Mouse (Mus musculus) adrenal gland, postnatal 36 days (tissue): ENCODE results near the gene Zfyve16. TPM values are rescaled to one million over a fixed set of nuclear protein-coding genes. Genes with fewer than 3 reads are reported as not detected.

Experiments used
- DNase-seq, 2 experiments: peaks; one replicate each; pipeline ENCODE4 v3.0.0; 2021; ENCODE audit warnings: mixed read lengths in 1 of 2
- total RNA-seq, 2 experiments: library from RNA; stranded (reverse); gene quantifications; 2 replicates each; pipeline ENCODE4 v1.2.3; 2021

The Zfyve16 gene
- total RNA-seq, 2 experiments from 2014 or later: 28.3 to 28.5 TPM

GRCm38 (mm10) chr13:92469381-92469780 lies 61.3 kb downstream of the Zfyve16 start:
- DNase-seq: no peak

GRCm38 (mm10) chr13:92467891-92468290 lies 62.8 kb downstream of the Zfyve16 start:
- DNase-seq: no peak

- no peak for DNase-seq
Observed at GRCm38 (mm10) chr13:92464698-92465097, 66.0 kb downstream of the Zfyve16 start.

GRCm38 (mm10) chr13:92446872-92447271 lies 83.8 kb downstream of the Zfyve16 start:
- no peak for DNase-seq

- no peak for DNase-seq
Observed at GRCm38 (mm10) chr13:92440286-92440685, 90.4 kb downstream of the Zfyve16 start.

- no peak for DNase-seq
Observed at GRCm38 (mm10) chr13:92438656-92439055, 92.0 kb downstream of the Zfyve16 start.

Other genes with a start within 250 kb of the Zfyve16 start
- gene Gm20379, start 224.9 kb downstream of the Zfyve16 start, total RNA-seq: not detected
- gene Dhfr, start 176.1 kb downstream of the Zfyve16 start, total RNA-seq: 1 to 10 TPM; 2.5 to 4.1 TPM
- gene Msh3, start 175.9 kb downstream of the Zfyve16 start, total RNA-seq: 10 to 100 TPM; 15.7 to 26.2 TPM
- gene Ankrd34b, start 105.0 kb downstream of the Zfyve16 start, total RNA-seq: 1 to 10 TPM in 1 of 2 experiments, under 1 TPM in 1; 0.69 to 1.3 TPM
- gene Fam151b, start 46.9 kb downstream of the Zfyve16 start, total RNA-seq: 1 to 10 TPM; 4.5 to 6.5 TPM
- gene Spz1, start 45.3 kb upstream of the Zfyve16 start, total RNA-seq: not detected
- 10 to 100 TPM; 63.7 to 92.3 TPM for gene Serinc5, start 80.2 kb upstream of the Zfyve16 start, total RNA-seq